8 mouse cellular contexts compared by ENCODE assay signal in the genomic region with DNA sequence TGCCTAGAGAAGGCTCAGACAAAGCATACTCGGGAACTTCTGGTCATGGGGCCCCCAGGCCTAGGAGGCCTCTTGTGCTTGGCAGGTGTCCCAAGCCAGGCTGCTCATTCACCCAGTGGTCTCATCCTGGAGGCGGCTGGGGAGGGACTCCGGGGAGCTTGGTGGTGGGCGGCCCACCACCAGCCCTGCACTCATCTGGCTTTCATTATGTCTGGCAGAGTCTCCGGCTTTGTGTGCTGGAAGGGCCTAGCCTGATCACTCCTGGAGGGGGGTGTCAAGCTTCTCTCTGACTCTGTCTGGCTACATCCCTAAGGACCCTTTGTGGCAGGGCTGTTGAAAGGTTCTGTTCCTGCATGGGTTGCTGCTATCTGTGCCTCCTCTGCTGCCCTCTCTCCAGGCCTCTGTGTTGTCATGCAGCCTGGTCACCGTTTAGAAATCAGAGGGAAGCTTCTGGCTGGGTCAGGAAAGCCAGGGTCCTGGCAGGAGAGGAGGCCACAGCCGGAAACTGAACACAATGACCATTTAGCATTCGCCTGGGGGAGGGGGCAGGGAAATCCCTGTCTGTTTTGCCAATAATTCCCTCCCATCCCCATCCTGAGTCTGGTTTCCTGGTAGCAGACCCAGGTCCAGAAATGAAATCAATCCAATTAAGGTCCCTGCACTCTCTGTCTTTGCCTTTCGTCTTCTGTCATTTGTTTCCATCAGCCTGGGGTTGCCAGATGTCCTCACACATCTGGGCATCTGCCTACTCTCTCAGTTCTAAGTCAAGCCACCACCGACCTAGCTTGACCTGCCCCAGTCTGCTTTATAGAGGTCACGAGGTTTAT. TPM values are rescaled to one million over a fixed set of nuclear protein-coding genes. Genes with fewer than 3 reads are reported as not detected.
DNase-seq lines count a peak whose midpoint lies in the region; ATAC-seq and TF ChIP-seq lines count a peak whose summit lies in the region.

No protein-coding gene starts in this region.

- peak overlapping the region; percentile 60 for H3K27ac ChIP-seq in kidney, postnatal 0 days

- no peaks in the 10 kb centered on the region for H3K36me3 ChIP-seq in kidney, postnatal 0 days (ENCODE audit: insufficient read depth, low read length)

- ATAC-seq in kidney, postnatal 0 days (replicated peaks; ENCODE audit: low FRiP score, low read depth), result no peak
- ATAC-seq in erythroblast, adult 5-6 weeks (replicated peaks; ENCODE audit: low FRiP score, poor library complexity, severe bottlenecking), result no peak

- no peaks in the 10 kb centered on the region for H3K27me3 ChIP-seq in kidney, postnatal 0 days (ENCODE audit: insufficient read depth, low read length)

- DNase-seq in 3T3-L1 (ENCODE audit: low read depth, low spot score), result peak; percentile 90
- peak; percentile 66 for DNase-seq in brain, adult 2 months (ENCODE audit: low read depth, low spot score)
- peak; percentile 60 to 77 for DNase-seq in heart, adult 9 months (ENCODE audit: low spot score in 2 of 2)
- DNase-seq in kidney, postnatal 0 days (ENCODE audit: low spot score), result peak; percentile 45
- peak; percentile 74 for DNase-seq in lung, postnatal 36 days
- no peak for DNase-seq in right cerebral cortex, postnatal 36 days (ENCODE audit: low spot score in 2 of 2)
- no peak for DNase-seq in right cerebral cortex, postnatal 14 days

- WGBS in kidney, postnatal 0 days, result 54% methylated on average over 11 of the region's 11 CpGs

- peak overlapping the region; percentile 75 for H3K4me2 ChIP-seq in kidney, postnatal 0 days (ENCODE audit: low read length)

- H3K9me3 ChIP-seq in kidney, postnatal 0 days (replicated peaks; ENCODE audit: low read length), result no peaks in the 10 kb centered on the region

- 0 out of 2 replicates have a peak overlapping the region, but pooled peaks have one; percentile 9 for H3K4me3 ChIP-seq in kidney, postnatal 0 days (replicated peaks; ENCODE audit: low read depth, low read length)

- no peak for TF ChIP-seq CTCF in kidney, postnatal 0 days (IDR thresholded peaks at IDR 0.05; ENCODE audit: low read depth)

- H3K4me1 ChIP-seq in kidney, postnatal 0 days (replicated peaks; ENCODE audit: insufficient read depth, low read length), result peaks cover 35% of the 10 kb centered on the region

- peak overlapping the region; percentile 37; the same call in 1 of the 2 replicates for H3K9ac ChIP-seq in kidney, postnatal 0 days (ENCODE audit: low read depth, low read length)

RNA-seq across cellular contexts. Expression of a gene that starts 21.7 kb away (rescaled TPM):
- polyA plus RNA-seq in kidney, postnatal 0 days (2015; fragmentation: Nextera tagmentation; extraction: Ambion mirVana), result 16.0 and 18.1 TPM in 2 replicates
- total RNA-seq in erythroblast, adult 5-6 weeks (2015; ENCODE audit: low replicate concordance), result 1.5 TPM in 1 of 2 replicates, not detected in the other
- total RNA-seq in erythroblast, adult 5-6 weeks (2017; ENCODE audit: low replicate concordance), result 0.28 and 4.2 TPM in 2 replicates

RNA-seq across cellular contexts. Expression of a gene that starts 28.6 kb away (rescaled TPM):
- not detected in 2 replicates for polyA plus RNA-seq in kidney, postnatal 0 days (2015; fragmentation: Nextera tagmentation; extraction: Ambion mirVana)
- total RNA-seq in erythroblast, adult 5-6 weeks (2015; ENCODE audit: low replicate concordance), result not detected in 2 replicates
- not detected in 2 replicates for total RNA-seq in erythroblast, adult 5-6 weeks (2017; ENCODE audit: low replicate concordance)

RNA-seq across cellular contexts. Expression of a gene that starts 28.8 kb away (rescaled TPM):
- polyA plus RNA-seq in kidney, postnatal 0 days (2015; fragmentation: Nextera tagmentation; extraction: Ambion mirVana), result 10.2 and 11.1 TPM in 2 replicates
- 5.9 TPM in 1 of 2 replicates, not detected in the other for total RNA-seq in erythroblast, adult 5-6 weeks (2015; ENCODE audit: low replicate concordance)
- not detected in 2 replicates for total RNA-seq in erythroblast, adult 5-6 weeks (2017; ENCODE audit: low replicate concordance)

RNA-seq across cellular contexts. Expression of a gene that starts 38.0 kb away (rescaled TPM):
- 2.4 and 3.8 TPM in 2 replicates for polyA plus RNA-seq in kidney, postnatal 0 days (2015; fragmentation: Nextera tagmentation; extraction: Ambion mirVana)
- total RNA-seq in erythroblast, adult 5-6 weeks (2015; ENCODE audit: low replicate concordance), result not detected in 2 replicates
- total RNA-seq in erythroblast, adult 5-6 weeks (2017; ENCODE audit: low replicate concordance), result not detected in 2 replicates

RNA-seq across cellular contexts. Expression of a gene that starts 48.9 kb away (rescaled TPM):
- polyA plus RNA-seq in kidney, postnatal 0 days (2015; fragmentation: Nextera tagmentation; extraction: Ambion mirVana), result 19.6 and 22.4 TPM in 2 replicates
- 4.0 and 6.3 TPM in 2 replicates for total RNA-seq in erythroblast, adult 5-6 weeks (2015; ENCODE audit: low replicate concordance)
- total RNA-seq in erythroblast, adult 5-6 weeks (2017; ENCODE audit: low replicate concordance), result 2.8 and 2.9 TPM in 2 replicates

Comparison
In these comparisons a context has a peak if more than half of its experiments do, and no peak if none do; other contexts are left out.
1. DNase-seq: peak in 3T3-L1 (single experiment), brain, adult 2 months (single experiment), heart, adult 9 months (2 of 2), kidney, postnatal 0 days (single experiment) and lung, postnatal 36 days (single experiment); none in right cerebral cortex, postnatal 36 days (0 of 2) and right cerebral cortex, postnatal 14 days (single experiment).